Comparison of ENCODE assay signal across 10 mouse cellular contexts in the genomic region with DNA sequence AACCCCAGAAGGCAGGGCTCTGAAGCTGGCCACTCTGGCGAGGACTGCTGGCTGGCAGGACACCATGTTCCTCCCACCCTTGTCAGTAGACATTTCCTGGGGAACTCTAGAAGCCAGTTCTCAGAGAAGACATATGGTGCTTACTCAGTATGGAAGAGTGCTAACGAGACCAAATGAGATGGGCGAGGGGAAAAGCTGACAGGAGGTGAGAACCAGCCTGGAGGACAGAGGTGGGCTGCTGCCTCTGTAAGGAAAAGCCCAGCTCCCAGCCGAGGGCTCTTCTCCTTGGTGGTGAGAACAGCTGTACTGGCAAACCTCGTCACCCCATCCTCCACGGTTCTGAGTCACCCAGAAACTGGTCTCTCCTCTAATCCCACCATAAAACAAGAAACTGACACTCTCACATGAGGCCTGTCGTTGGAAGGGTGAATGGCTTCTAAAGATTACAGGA.
DNase-seq lines count a peak whose midpoint lies in the region; ATAC-seq and TF ChIP-seq lines count a peak whose summit lies in the region.
"Had no signal": no experiment of that assay in that cellular context is flagged by ENCODE, and none has a peak within 500 bp of the region (broad histone marks: within the 10 kb centered on the region; RNA-seq: fewer than 3 reads in every experiment).

No protein-coding gene starts in this region.

- no peak for TF ChIP-seq CTCF in embryonic fibroblast, embryonic 13.5 days (IDR thresholded peaks at IDR 0.05; ENCODE audit: borderline replicate concordance, insufficient read depth, low read length)

- no peaks in the 10 kb centered on the region for H3K27me3 ChIP-seq in heart, embryonic 10.5 days (ENCODE audit: insufficient read depth, poor library complexity, severe bottlenecking)
- H3K27me3 ChIP-seq: midbrain, embryonic 12.5 days had no signal

- 0 out of 2 replicates have a peak, but pooled peaks have one; percentile 1 for ATAC-seq in megakaryocyte-erythroid progenitor cell, adult 5-6 weeks (replicated peaks; ENCODE audit: low FRiP score, low TSS enrichment, poor library complexity, severe bottlenecking)

- peaks cover 24% of the 10 kb centered on the region for H3K4me1 ChIP-seq in embryonic fibroblast, embryonic 13.5 days (ENCODE audit: control insufficient read depth, insufficient read depth, low read length)
- peaks cover 42% of the 10 kb centered on the region for H3K4me1 ChIP-seq in heart, embryonic 10.5 days

- TF ChIP-seq POLR2A in embryonic fibroblast, embryonic 13.5 days (IDR thresholded peaks at IDR 0.05; ENCODE audit: low read depth, low read length): no peak

- WGBS in heart, embryonic 10.5 days: 45% methylated on average over 7 of the region's 7 CpGs

- H3K27ac ChIP-seq in embryonic fibroblast, embryonic 13.5 days (ENCODE audit: insufficient read depth, low read length): peak overlapping the region; percentile 76
- peak overlapping the region; percentile 56; the same call in 1 of the 2 replicates for H3K27ac ChIP-seq in heart, embryonic 10.5 days
- H3K27ac ChIP-seq: midbrain, embryonic 12.5 days had no signal

- no peaks in the 10 kb centered on the region for H3K9me3 ChIP-seq in heart, embryonic 10.5 days
- H3K9me3 ChIP-seq: midbrain, embryonic 12.5 days had no signal

- DNase-seq in layer of hippocampus, adult 8-10 months (ENCODE audit: low spot score in 2 of 2): peak; percentile 42 to 60
- DNase-seq in layer of hippocampus, adult 9-10 months (ENCODE audit: low spot score): no peak
- no peak for DNase-seq in heart, embryonic 10.5 days (ENCODE audit: low spot score)
- DNase-seq in adipocyte (ENCODE audit: low spot score): no peak
- no peak for DNase-seq in thymus, adult 18-20 months
- DNase-seq in cerebellum, adult 11 months: no peak
- DNase-seq: thymus, postnatal 36 days had no signal

- no peak overlapping the region for H3K4me3 ChIP-seq in embryonic fibroblast, embryonic 13.5 days (ENCODE audit: insufficient read depth, low read length)
- H3K4me3 ChIP-seq in heart, embryonic 10.5 days: no peak overlapping the region
- H3K4me3 ChIP-seq: midbrain, embryonic 12.5 days had no signal

- H3K36me3 ChIP-seq in heart, embryonic 10.5 days: no peaks in the 10 kb centered on the region
- H3K36me3 ChIP-seq: midbrain, embryonic 12.5 days had no signal

Comparison
In these comparisons a context has a peak if more than half of its experiments do, and no peak if none do; other contexts are left out.
1. DNase-seq: peak in layer of hippocampus, adult 8-10 months (2 of 2); none in layer of hippocampus, adult 9-10 months (single experiment), heart, embryonic 10.5 days (single experiment), adipocyte (single experiment), thymus, adult 18-20 months (0 of 2) and cerebellum, adult 11 months (single experiment).